Mouse (Mus musculus) heart, embryonic 16.5 days (tissue): ENCODE data around the gene Mansc4. TPM values are rescaled to one million over a fixed set of nuclear protein-coding genes. Genes with fewer than 3 reads are reported as not detected.

Experiments used
- ATAC-seq: fragments of 200-750 bp; cut with Nextera tagmentation; replicated peaks from 2 replicates; pipeline ENCODE4 v1.8.0; 2017; ENCODE audit warnings: moderate number of reproducible peaks; ENCODE audit not compliant: insufficient read depth, low FRiP score; ENCODE audit errors: extremely low read depth
- H3K27ac ChIP-seq: fragments of 300-500 bp; sonication (generic); 2 replicates; pipeline ENCODE4 v1.5.1; 2014; ENCODE audit warnings: mild to moderate bottlenecking, low read length, control low read depth, moderate library complexity
- H3K27me3 ChIP-seq: fragments of 300-500 bp; sonication (generic); 2 replicates; pipeline ENCODE4 v1.6.1; 2014; ENCODE audit warnings: low read length, mixed read lengths; ENCODE audit not compliant: control insufficient read depth, insufficient read depth
- H3K36me3 ChIP-seq: fragments of 300-500 bp; sonication (generic); 2 replicates; pipeline ENCODE4 v1.6.1; 2014; ENCODE audit not compliant: control insufficient read depth, insufficient read depth
- H3K4me1 ChIP-seq: fragments of 300-500 bp; sonication (generic); 2 replicates; pipeline ENCODE4 v1.6.1; 2014; ENCODE audit warnings: low read length, mixed read lengths; ENCODE audit not compliant: control insufficient read depth, insufficient read depth
- H3K4me2 ChIP-seq: fragments of 300-500 bp; sonication (generic); 2 replicates; pipeline ENCODE4 v1.6.1; 2014; ENCODE audit warnings: low read depth, mild to moderate bottlenecking, control low read depth, low read length
- H3K4me3 ChIP-seq: fragments of 300-500 bp; sonication (generic); 2 replicates; pipeline ENCODE4 v1.5.1; 2014; ENCODE audit warnings: mild to moderate bottlenecking, control low read depth, low read length
- H3K9ac ChIP-seq: fragments of 300-500 bp; sonication (generic); 2 replicates; pipeline ENCODE4 v1.6.1; 2014; ENCODE audit warnings: low read length, control low read depth
- H3K9me3 ChIP-seq: fragments of 300-500 bp; sonication (generic); replicated peaks from 2 replicates; pipeline ENCODE4 v1.6.1; 2016; ENCODE audit warnings: low read length; ENCODE audit not compliant: control insufficient read depth
- WGBS: fragments of 180-500 bp; shearing (Covaris S2); extraction: QIAGEN DNeasy Blood & Tissue Kit; methylation state at CpG from one replicate; pipeline ENCODE4 v1.1.7; 2014; 5-methylcytosine and 5-hydroxymethylcytosine counted together
- polyA plus RNA-seq: library from polyadenylated mRNA; unstranded; fragments of >200 nt; fragmentation: Nextera tagmentation; extraction: Ambion mirVana; gene quantifications from 2 replicates; pipeline ENCODE4 v1.2.1, GENCODE M21; 2015

The Mansc4 gene
- polyA plus RNA-seq, 1 experiment from 2014 or later: 1.2 TPM

DNA sequence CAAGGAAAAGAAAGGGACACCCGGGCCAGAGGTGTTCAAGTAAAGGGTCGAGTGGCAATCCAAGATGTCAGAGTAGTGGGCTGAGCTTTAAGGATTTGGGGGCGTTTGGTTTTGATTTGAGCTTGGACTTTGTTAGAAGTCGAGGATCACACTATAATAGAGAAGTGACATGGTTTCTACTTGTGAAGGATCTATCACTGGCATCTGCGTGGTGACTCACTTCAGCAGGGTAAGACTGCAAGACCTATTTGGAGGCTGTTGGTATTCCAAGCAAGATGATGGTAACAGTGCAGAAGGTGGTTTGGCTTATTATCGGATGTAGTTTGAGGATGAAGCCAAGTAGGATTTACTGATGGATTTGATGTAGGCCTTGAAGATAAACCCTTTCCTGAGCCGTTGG lies 43.2 kb downstream of the Mansc4 start:
- Histone ChIP-seq H3K36me3 (peaks cover 22% of the 10 kb centered on the region), H3K27ac (no peak overlapping the region; the same call in 1 of the 2 replicates), H3K4me3 (peak overlapping the region; percentile 90), H3K27me3 (no peaks in the 10 kb centered on the region), H3K4me1 (peaks cover 15% of the 10 kb centered on the region), H3K9me3 (peaks cover 2% of the 10 kb centered on the region; the same call in 1 of the 2 replicates), H3K9ac (peak overlapping the region; percentile 97), H3K4me2 (peak overlapping the region; percentile 86)
- WGBS: 40% methylated on average over 7 of the region's 7 CpGs
- no peak for ATAC-seq

DNA sequence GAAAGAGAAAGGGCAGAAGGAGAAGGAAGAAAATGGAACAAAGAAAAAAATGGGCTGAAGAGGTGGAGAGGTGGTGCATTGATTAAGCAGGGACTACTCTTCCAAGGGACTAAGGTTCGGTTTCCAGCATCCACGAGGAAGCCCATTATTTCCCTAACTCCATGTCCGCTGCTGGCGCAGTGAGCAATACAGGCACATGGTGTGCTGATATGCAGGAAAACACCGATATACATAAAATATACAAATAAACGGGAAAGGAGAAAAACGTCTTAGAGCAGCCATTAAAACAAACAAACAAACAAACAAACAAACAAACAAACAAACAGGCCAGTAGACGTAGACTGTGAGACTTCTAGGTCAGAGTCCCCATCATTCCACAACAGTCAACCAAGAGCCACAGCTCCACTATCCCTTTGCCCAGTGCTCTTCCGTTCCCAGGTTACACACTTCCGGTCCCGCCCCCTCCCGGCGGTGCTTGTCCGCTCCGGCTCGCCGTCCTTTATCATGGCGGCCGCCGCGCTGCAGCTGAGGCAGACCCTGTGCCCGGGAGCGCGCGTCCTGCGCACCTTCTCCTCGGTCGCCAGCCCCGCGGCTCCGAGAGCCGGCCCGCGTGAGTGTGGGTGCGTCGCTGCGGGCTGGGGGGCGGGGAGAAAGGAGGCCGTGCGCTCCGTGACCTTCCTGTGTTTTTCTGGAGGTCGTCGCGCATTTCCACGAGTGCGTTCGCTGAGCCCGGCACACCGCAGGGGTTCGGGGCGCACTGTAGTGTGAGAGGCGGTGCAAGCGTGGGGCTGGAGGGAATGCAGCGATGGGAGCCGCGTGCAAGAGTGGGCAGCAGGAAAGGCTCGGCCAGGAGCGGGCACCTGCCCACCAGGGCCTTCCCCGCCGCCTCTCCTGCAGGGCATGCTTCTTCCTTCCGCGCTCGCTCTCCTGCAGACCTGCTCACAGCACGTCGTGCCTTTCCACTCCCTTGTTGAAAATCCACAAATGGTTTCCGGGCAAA lies 44.2 kb downstream of the Mansc4 start, which contains the start of gene Mrps35:
Mrps35 (plus strand) TSS at position 474 of the 1,000 bp plus-strand sequence.
- H3K27ac ChIP-seq: peak within 1 kb of the TSS; percentile 92
- peaks cover 2% of the 10 kb centered on the region; the same call in 1 of the 2 replicates for H3K9me3 ChIP-seq
- H3K27me3 ChIP-seq: no peaks in the 10 kb centered on the region
- H3K36me3 ChIP-seq: peaks cover 13% of the 10 kb centered on the region; the same call in 1 of the 2 replicates
- H3K4me3 ChIP-seq: peak within 1 kb of the TSS; percentile 90
- peak; percentile 98 for ATAC-seq
- peak within 1 kb of the TSS; percentile 86 for H3K4me2 ChIP-seq
- 3% methylated on average over 66 of the region's 66 CpGs for WGBS
- peaks cover 15% of the 10 kb centered on the region for H3K4me1 ChIP-seq
- H3K9ac ChIP-seq: peak within 1 kb of the TSS; percentile 97

DNA sequence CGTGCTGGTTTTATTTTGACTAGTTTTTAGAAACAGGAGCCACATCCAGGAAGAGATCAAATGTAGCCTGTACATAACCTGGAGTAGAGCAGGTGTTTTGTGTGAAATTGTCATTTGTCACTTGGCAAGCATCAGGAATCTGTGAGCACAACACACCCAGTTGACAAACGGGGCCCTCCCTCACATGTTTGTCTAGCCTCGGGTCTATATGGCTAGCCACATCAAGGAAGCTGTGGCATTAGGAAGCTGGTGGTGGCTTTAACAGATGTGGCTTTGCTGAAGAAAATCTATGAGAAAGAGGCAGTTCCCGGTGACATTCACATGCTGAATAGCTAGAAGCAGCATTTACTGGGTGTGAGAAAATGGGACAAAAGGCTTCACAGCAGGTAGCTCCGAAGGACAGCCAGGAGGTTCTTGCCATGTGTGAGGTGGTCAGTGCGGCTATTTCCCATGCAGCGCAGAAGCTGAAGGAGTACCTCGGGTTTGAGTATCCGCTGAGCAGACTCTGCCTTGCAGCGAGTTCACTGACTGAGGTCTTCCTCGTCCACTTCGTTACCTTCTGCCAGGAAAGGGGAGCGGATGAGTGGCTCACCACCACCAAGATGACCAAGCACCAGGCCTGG lies 54.4 kb downstream of the Mansc4 start, which contains the start of gene Rep15:
Rep15 (plus strand) TSS at position 282 of the 623 bp plus-strand sequence.
- Histone ChIP-seq H3K27me3 (no peaks in the 10 kb centered on the region), H3K4me2 (no peak within 1 kb of the TSS), H3K9me3 (no peaks in the 10 kb centered on the region), H3K27ac (no peak within 1 kb of the TSS), H3K9ac (no peak within 1 kb of the TSS), H3K4me1 (peaks cover 5% of the 10 kb centered on the region; the same call in 1 of the 2 replicates), H3K36me3 (peaks cover 16% of the 10 kb centered on the region), H3K4me3 (no peak within 1 kb of the TSS)
- ATAC-seq: no peak
- 57% methylated on average over 13 of the region's 13 CpGs for WGBS

DNA sequence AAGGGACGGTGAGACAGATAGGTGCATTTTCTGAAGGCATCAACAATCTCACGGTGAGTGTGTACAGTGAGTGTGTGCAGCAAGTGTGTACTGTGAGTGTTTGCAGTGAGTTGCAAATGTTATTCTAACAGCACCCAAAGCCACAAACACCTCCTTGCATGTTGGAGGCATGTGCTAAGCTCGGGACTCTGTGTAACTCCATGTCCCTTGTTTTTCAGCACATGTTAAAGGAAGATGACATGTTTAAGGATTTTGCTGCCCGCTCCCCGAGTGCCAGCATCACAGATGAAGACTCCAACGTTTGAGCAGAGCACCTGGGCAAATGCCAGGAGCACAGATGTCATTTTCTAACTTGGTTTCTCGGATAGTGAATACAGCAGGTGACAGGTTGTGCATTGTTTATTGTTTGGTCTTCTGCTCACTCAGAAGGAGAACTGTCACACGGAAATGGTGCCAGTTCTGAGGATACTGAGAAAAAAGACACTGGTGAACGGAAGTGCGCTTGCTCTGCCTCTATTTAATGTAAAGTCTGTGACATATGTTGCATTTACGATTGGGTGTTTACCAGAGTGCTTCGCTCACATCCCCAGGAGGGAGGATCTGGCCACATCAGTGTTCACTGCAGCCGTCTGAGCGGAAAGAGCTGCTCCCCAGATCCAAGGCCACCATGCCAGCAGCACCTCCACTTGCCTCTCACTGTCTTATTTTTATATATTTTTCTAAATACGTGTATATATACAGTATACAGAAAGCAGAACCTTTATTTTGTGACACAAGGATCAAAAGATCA lies 56.5 kb downstream of the Mansc4 start:
- WGBS: 87% methylated on average over 15 of the region's 15 CpGs
- Histone ChIP-seq H3K4me1 (peaks cover 5% of the 10 kb centered on the region; the same call in 1 of the 2 replicates), H3K4me3 (no peak overlapping the region), H3K27ac (no peak overlapping the region), H3K4me2 (no peak overlapping the region), H3K27me3 (no peaks in the 10 kb centered on the region), H3K36me3 (peaks cover 34% of the 10 kb centered on the region), H3K9ac (no peak overlapping the region), H3K9me3 (no peaks in the 10 kb centered on the region)
- ATAC-seq: no peak

DNA sequence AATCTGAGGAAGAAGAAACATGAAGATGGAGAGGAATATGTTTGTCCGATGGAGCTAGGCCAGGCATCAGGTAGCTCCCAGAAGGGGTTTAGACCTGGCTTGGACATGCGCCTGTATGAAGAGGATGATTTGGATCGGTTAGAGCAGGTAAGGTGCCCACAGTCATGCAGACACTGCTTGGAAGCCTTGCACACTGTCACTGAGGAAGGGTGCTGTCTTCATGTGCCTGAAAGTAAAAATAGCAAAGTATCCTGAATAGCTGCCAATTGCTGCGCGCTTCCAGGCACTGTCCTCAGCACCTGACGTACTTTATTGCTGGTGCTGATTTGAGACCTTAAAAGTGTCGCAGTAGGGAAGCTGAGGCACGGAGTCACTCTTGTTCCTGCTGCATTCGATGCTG lies 57.2 kb downstream of the Mansc4 start:
- no peak for ATAC-seq
- WGBS: 60% methylated on average over 9 of the region's 9 CpGs

DNA sequence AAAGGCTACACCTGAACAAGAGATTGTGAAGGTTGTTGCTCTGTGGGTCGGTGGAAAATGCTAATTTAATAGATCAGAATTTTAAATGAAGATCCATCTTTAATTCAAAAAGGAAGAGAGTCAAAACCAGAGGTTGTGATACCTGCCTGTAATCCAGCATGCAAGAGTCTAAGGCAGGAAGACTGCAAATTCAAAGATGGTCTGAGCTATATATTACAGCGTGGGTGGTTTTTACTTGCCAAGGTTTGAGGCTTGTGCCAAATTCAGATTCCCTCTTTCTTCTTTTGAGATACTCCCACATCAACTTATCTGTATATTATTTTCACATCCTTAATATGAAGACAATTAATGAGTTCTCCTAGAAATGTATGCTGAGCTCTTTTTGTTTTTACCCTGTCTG lies 58.4 kb downstream of the Mansc4 start:
- no peak for ATAC-seq
- H3K4me3 ChIP-seq: no peak overlapping the region
- H3K27me3 ChIP-seq: no peaks in the 10 kb centered on the region
- H3K4me2 ChIP-seq: no peak overlapping the region
- peaks cover 35% of the 10 kb centered on the region for H3K36me3 ChIP-seq
- 84% methylated on average over 2 of the region's 2 CpGs for WGBS
- no peak overlapping the region for H3K27ac ChIP-seq
- no peaks in the 10 kb centered on the region for H3K9me3 ChIP-seq
- H3K4me1 ChIP-seq: peaks cover 5% of the 10 kb centered on the region; the same call in 1 of the 2 replicates
- no peak overlapping the region for H3K9ac ChIP-seq

More for the DNA sequence above, 57.2 kb downstream of the Mansc4 start:
- Histone ChIP-seq H3K27ac (no peak overlapping the region), H3K36me3 (peaks cover 34% of the 10 kb centered on the region), H3K9me3 (no peaks in the 10 kb centered on the region), H3K9ac (no peak overlapping the region), H3K4me3 (no peak overlapping the region), H3K4me2 (no peak overlapping the region), H3K4me1 (peaks cover 5% of the 10 kb centered on the region; the same call in 1 of the 2 replicates), H3K27me3 (no peaks in the 10 kb centered on the region)

Other genes starting within 250 kb of the Mansc4 start
- gene Smco2, start 236.9 kb downstream of the Mansc4 start, polyA plus RNA-seq: 0.11 and 0.39 TPM in 2 replicates
- 47.9 and 49.8 TPM in 2 replicates for gene Ppfibp1, start 198.5 kb downstream of the Mansc4 start, polyA plus RNA-seq
- gene 1700034J05Rik, start 132.6 kb downstream of the Mansc4 start, polyA plus RNA-seq: 0.09 and 0.12 TPM in 2 replicates
- 0.49 and 0.60 TPM in 2 replicates for gene Rep15, start 54.4 kb downstream of the Mansc4 start, polyA plus RNA-seq
- gene Mrps35, start 44.3 kb downstream of the Mansc4 start, polyA plus RNA-seq: 154 and 155 TPM in 2 replicates
- gene Klhl42, start 4.3 kb upstream of the Mansc4 start, polyA plus RNA-seq: 3.8 and 4.3 TPM in 2 replicates
- 2.0 and 2.4 TPM in 2 replicates for gene Pthlh, start 177.2 kb upstream of the Mansc4 start, polyA plus RNA-seq